Mouse (Mus musculus) urinary bladder, postnatal 25 days (tissue): ENCODE data around the gene Gbx2.

ENCODE experiments used
- DNase-seq: peaks from one replicate; pipeline ENCODE4 v3.0.0; 2022; ENCODE audit warnings: low spot score

The Gbx2 gene

DNA sequence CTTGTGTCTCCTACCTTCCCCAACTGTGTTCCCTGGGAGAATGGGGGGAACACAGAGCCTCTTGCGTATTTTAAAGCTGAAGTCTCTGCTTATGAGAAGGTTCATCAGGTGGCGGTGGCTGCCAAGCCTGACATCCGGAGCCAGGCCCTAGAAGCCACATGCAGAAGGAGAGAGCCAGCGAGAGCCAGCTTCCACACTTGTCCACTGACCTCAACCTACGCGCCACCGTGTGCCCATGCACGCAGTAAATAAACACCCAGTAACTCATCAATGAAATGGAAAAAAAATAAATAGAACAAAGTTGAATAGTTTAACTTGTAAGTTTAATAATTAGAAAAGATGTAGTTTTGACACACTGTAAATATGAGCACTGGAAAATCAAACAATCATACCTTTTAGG lies 21.2 kb downstream of the Gbx2 start:
- DNase-seq: no peak

DNA sequence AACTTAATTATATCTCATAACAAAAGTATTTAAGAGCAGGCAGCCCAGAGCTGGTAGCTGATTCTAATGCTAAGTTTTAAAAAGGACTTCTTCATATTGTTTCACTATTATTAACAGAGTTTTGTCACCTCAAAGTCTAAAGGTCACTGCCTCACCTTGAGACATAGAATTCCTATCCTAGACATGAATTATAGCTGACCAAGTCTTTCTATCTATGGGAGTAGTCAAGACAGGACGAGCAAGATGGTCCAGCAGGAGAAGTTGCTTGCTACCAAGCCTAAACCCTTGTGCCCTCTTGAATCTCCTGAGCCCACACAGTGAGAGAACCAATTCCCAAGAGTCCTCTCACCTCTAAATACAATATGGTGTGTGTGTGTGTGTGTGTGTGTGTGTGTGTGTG lies 28.3 kb downstream of the Gbx2 start:
- DNase-seq: no peak

- no peak for DNase-seq
Measured at GRCm38 (mm10) chr1:89902236-89902635, 28.7 kb downstream of the Gbx2 start.

GRCm38 (mm10) chr1:89901381-89901780 lies 29.6 kb downstream of the Gbx2 start:
- DNase-seq: no peak

GRCm38 (mm10) chr1:89899761-89900445 lies 31.1 kb downstream of the Gbx2 start:
- DNase-seq: no peak

DNA sequence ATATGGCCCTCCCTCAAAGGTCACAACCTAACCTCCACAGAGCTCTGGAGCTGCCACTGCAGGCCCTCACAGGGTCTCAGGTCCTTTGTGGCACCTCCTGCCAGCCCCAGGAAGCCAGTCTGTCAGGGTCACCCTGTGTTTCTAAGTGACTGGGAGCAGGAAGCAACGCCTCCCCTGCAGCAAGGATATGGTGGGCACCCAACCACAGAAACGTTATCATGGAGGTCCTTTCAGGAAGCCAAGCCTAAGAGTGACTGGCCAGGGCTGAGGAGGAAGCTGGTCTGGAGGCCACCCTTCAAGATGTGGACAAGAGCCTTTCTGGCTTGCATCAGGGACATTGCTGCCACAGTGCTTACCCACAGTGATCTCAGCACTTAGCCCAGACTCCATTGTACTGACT lies 31.9 kb downstream of the Gbx2 start:
- no peak for DNase-seq

GRCm38 (mm10) chr1:89895801-89896200 lies 35.2 kb downstream of the Gbx2 start:
- no peak for DNase-seq

GRCm38 (mm10) chr1:89892281-89892680 lies 38.7 kb downstream of the Gbx2 start:
- no peak for DNase-seq

DNA sequence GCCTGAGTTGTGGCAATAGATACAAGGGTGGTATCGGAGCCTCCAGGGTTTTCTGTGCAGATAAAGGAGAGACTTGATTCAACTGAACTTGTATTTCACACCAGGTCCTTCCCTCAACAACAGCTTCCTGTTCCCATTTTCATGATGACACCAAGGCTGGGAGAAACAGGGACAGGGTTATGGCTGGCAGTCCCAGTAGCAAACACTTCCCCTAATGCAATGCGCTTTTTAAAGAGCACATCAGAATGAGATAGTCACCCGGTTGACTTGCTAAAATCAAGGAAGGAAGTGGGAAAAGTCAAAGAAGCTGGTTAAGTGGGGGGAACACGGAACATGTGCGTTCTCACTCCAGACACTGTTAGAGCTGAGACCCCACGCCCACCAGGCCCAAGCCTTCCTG lies 39.6 kb downstream of the Gbx2 start:
- DNase-seq: no peak

DNA sequence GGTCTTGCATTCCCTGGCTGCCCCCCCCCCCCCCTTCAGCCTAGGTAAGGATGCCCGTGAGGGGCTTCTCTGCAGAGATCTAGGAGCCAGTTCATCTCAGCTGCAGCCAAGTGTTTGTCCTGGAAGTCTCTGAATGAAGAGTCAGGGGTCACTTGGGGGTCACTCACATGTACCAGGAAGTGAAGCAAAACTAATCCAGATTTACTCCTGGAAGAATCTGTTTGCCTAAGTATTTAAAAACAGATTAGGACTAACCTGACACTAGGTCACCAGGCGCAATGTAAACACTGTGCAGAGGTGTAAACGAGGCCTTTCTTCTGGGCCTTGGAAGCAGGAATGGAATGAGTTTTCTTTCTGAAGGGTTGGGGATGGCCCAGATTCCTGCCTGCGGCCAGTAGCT lies 45.3 kb downstream of the Gbx2 start:
- DNase-seq: no peak

DNA sequence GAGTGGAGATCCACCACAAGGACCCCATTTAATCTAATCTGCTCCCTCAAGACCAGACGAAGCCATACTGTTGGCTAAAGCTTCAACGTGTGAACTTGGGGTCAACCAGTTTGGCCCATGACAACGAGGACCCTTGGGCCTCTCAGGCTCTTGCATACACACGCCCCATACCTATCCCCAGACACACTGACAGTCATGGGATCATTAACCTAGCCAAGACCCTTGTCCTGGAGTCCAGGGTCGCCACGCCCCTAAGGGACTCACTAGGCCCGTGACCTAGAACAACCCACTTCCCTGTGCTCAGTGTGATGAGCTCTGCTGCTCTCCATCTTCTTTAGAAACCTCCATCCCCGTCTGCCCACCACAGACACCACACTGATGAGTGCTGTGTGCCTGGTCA lies 46.6 kb downstream of the Gbx2 start:
- DNase-seq: no peak

GRCm38 (mm10) chr1:89880834-89881233 lies 50.1 kb downstream of the Gbx2 start:
- no peak for DNase-seq

DNA sequence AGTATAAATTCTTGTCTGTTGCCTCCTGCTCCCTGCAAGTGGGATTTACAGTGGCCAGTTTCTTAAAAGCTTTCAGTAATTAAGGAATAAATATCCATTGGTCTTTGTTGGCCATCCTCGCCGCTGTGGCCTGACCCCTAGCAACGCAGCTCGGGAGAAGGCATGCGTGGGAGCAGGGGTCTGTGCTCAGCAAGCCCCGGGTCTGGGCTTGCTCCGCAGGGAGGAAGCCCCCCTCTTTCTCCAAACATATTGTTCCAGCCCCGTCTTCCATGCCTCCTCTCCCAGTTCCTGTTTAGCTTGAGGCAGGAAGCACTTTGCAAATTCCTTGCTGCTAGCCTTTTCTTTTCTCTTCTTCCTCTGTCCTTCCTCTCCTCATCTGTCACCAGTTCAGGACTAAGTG lies 50.8 kb downstream of the Gbx2 start:
- DNase-seq: no peak

DNA sequence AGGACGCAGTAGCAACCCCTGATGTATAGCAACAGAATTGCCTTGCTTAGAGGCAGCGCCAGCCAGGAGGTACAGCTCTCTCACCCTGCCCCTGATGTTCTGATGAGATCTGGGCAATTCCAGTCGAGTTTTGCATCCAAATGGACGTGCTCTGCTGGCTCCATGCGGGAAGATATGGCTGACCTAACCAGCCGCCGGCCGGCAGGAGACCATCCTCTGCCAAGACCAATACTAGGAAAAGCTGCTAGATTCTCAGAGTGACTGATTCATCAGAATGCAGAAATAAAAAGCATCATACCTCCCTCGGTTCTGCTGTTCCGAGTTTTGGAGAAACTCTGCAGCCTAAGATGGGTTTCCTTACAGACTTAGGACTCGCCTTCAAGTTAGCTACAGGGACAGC lies 52.5 kb downstream of the Gbx2 start:
- no peak for DNase-seq
